ENCODE assay signal across 10 mouse cellular contexts in the genomic region with DNA sequence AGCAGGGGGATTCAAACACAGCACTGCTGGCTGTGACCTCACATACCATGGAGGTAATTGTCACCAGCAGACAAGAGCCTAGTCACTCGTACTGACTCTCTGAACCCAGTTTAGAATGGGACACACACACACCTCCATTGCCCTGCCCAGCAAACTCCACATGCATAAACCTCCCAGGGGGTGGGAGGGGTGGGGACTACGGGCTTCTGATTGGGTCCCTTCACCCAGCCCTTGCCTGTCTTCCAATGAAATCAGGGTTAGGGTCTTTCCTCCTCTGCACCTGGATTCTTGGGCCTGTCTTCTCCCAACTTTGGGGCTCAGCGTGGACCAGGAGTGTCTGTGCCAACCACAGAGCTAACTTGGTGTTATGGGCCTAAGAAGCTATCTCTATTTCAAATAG. TPM values are rescaled to one million over a fixed set of nuclear protein-coding genes. Genes with fewer than 3 reads are reported as not detected.
DNase-seq lines count a peak whose midpoint lies in the region; ATAC-seq lines count a peak whose summit lies in the region.
"Had no signal": no experiment of that assay in that cellular context is flagged by ENCODE, and none has a peak within 500 bp of the region (broad histone marks: within the 10 kb centered on the region; RNA-seq: fewer than 3 reads in every experiment).

No protein-coding gene starts in this region.

- intact Hi-C loops in heart, postnatal 10 days (cut with DNase I): loop anchor here (5.0 kb wide), 2 partner anchors 162 to 297 kb away; no protein-coding TSS in a partner anchor

- H3K36me3 ChIP-seq in heart, embryonic 13.5 days: peaks cover 6% of the 10 kb centered on the region; the same call in 1 of the 2 replicates
- H3K36me3 ChIP-seq in embryonic facial prominence, embryonic 10.5 days (replicated peaks): no peaks in the 10 kb centered on the region
- no peaks in the 10 kb centered on the region for H3K36me3 ChIP-seq in hindbrain, embryonic 15.5 days
- H3K36me3 ChIP-seq in midbrain, embryonic 11.5 days (ENCODE audit: control insufficient read depth, insufficient read depth, low read length): no peaks in the 10 kb centered on the region

- H3K9ac ChIP-seq in heart, embryonic 13.5 days: peak overlapping the region; percentile 83; the same call in 1 of the 2 replicates
- H3K9ac ChIP-seq in hindbrain, embryonic 15.5 days: no peak overlapping the region
- no peak overlapping the region for H3K9ac ChIP-seq in midbrain, embryonic 11.5 days (ENCODE audit: low read length)

- 36% methylated on average over 3 of the region's 3 CpGs for WGBS in heart, embryonic 13.5 days
- 24% methylated on average over 3 of the region's 3 CpGs for WGBS in embryonic facial prominence, embryonic 10.5 days
- 44% methylated on average over 3 of the region's 3 CpGs for WGBS in hindbrain, embryonic 15.5 days
- 36% methylated on average over 3 of the region's 3 CpGs for WGBS in midbrain, embryonic 11.5 days

- H3K4me2 ChIP-seq in heart, embryonic 13.5 days: peak overlapping the region; percentile 90
- peak overlapping the region; percentile 66 for H3K4me2 ChIP-seq in hindbrain, embryonic 15.5 days
- no peak overlapping the region; the same call in 1 of the 2 replicates for H3K4me2 ChIP-seq in midbrain, embryonic 11.5 days

- H3K4me1 ChIP-seq in heart, embryonic 13.5 days: peaks cover 62% of the 10 kb centered on the region
- peaks cover 52% of the 10 kb centered on the region for H3K4me1 ChIP-seq in embryonic facial prominence, embryonic 10.5 days
- H3K4me1 ChIP-seq in hindbrain, embryonic 15.5 days (replicated peaks): peaks cover 39% of the 10 kb centered on the region
- peaks cover 17% of the 10 kb centered on the region for H3K4me1 ChIP-seq in midbrain, embryonic 11.5 days (ENCODE audit: control insufficient read depth, insufficient read depth, low read length)

- DNase-seq in heart, postnatal 10 days: no peak
- no peak for DNase-seq in embryonic facial prominence, embryonic 10.5 days (ENCODE audit: low spot score)
- no peak for DNase-seq in midbrain, embryonic 11.5 days (ENCODE audit: low spot score, missing footprints)
- no peak for DNase-seq in cerebellum, adult 11 months
- DNase-seq in retina, postnatal 1 day: no peak
- DNase-seq in layer of hippocampus, adult 11-12 months (ENCODE audit: low spot score): no peak
- DNase-seq: cerebellum, adult 9-10 months had no signal

- no peak for ATAC-seq in heart, embryonic 13.5 days (ENCODE audit: extremely low read depth, insufficient number of reproducible peaks, low FRiP score, low TSS enrichment)
- ATAC-seq in hindbrain, embryonic 15.5 days (ENCODE audit: low FRiP score, low read depth): no peak
- peak; percentile 11; the same call in 1 of the 2 replicates for ATAC-seq in midbrain, embryonic 11.5 days (ENCODE audit: low FRiP score)

- H3K27me3 ChIP-seq in heart, embryonic 13.5 days (replicated peaks): no peaks in the 10 kb centered on the region
- H3K27me3 ChIP-seq in embryonic facial prominence, embryonic 10.5 days (replicated peaks; ENCODE audit: low read depth, poor library complexity, severe bottlenecking): peaks cover 56% of the 10 kb centered on the region
- H3K27me3 ChIP-seq in hindbrain, embryonic 15.5 days: no peaks in the 10 kb centered on the region
- peaks cover 2% of the 10 kb centered on the region; the same call in 1 of the 2 replicates for H3K27me3 ChIP-seq in midbrain, embryonic 11.5 days (ENCODE audit: control insufficient read depth, insufficient read depth, low read length)

- H3K27ac ChIP-seq in heart, embryonic 13.5 days (replicated peaks): peak overlapping the region; percentile 79
- no peak overlapping the region for H3K27ac ChIP-seq in embryonic facial prominence, embryonic 10.5 days (replicated peaks)
- H3K27ac ChIP-seq in hindbrain, embryonic 15.5 days (replicated peaks): peak overlapping the region; percentile 63; the same call in 1 of the 2 replicates
- no peak overlapping the region; the same call in 1 of the 2 replicates for H3K27ac ChIP-seq in midbrain, embryonic 11.5 days (ENCODE audit: low read depth, low read length)

- no peaks in the 10 kb centered on the region for H3K9me3 ChIP-seq in heart, embryonic 13.5 days
- H3K9me3 ChIP-seq in embryonic facial prominence, embryonic 10.5 days: no peaks in the 10 kb centered on the region
- no peaks in the 10 kb centered on the region for H3K9me3 ChIP-seq in hindbrain, embryonic 15.5 days
- H3K9me3 ChIP-seq in midbrain, embryonic 11.5 days (ENCODE audit: control insufficient read depth, low read length): no peaks in the 10 kb centered on the region

- peak overlapping the region; percentile 56; the same call in 1 of the 2 replicates for H3K4me3 ChIP-seq in heart, embryonic 13.5 days
- peak overlapping the region; percentile 56 for H3K4me3 ChIP-seq in embryonic facial prominence, embryonic 10.5 days
- no peak overlapping the region for H3K4me3 ChIP-seq in hindbrain, embryonic 15.5 days
- H3K4me3 ChIP-seq in midbrain, embryonic 11.5 days (ENCODE audit: low read depth, low read length): no peak overlapping the region

RNA-seq across cellular contexts. Expression of a gene that starts 4.2 kb away (rescaled TPM):
- polyA plus RNA-seq in heart, embryonic 13.5 days (2015; fragmentation: Nextera tagmentation; extraction: Ambion mirVana): 3.1 and 3.6 TPM in 2 replicates
- 1 to 10 TPM; 1.2 to 1.7 TPM for total RNA-seq in heart, postnatal 10 days (2021)
- polyA plus RNA-seq in embryonic facial prominence, embryonic 10.5 days (2016; fragmentation: Nextera tagmentation; extraction: Ambion mirVana): 0.15 and 0.37 TPM in 2 replicates
- polyA plus RNA-seq in hindbrain, embryonic 15.5 days (2015; fragmentation: Nextera tagmentation; extraction: Ambion mirVana): 0.22 and 0.31 TPM in 2 replicates
- polyA plus RNA-seq in midbrain, embryonic 11.5 days (2014; fragmentation: Nextera tagmentation; extraction: Ambion mirVana): 0.57 and 0.79 TPM in 2 replicates
- polyA plus RNA-seq: C2C12 had no signal

Comparison
In these comparisons a context has a peak if more than half of its experiments do, and no peak if none do; other contexts are left out.
1. H3K27ac ChIP-seq: peak in heart, embryonic 13.5 days (single experiment) and hindbrain, embryonic 15.5 days (single experiment); none in embryonic facial prominence, embryonic 10.5 days (single experiment) and midbrain, embryonic 11.5 days (single experiment).
2. H3K4me3 ChIP-seq: peak in heart, embryonic 13.5 days (single experiment) and embryonic facial prominence, embryonic 10.5 days (single experiment); none in hindbrain, embryonic 15.5 days (single experiment) and midbrain, embryonic 11.5 days (single experiment).